In the genomic region with DNA sequence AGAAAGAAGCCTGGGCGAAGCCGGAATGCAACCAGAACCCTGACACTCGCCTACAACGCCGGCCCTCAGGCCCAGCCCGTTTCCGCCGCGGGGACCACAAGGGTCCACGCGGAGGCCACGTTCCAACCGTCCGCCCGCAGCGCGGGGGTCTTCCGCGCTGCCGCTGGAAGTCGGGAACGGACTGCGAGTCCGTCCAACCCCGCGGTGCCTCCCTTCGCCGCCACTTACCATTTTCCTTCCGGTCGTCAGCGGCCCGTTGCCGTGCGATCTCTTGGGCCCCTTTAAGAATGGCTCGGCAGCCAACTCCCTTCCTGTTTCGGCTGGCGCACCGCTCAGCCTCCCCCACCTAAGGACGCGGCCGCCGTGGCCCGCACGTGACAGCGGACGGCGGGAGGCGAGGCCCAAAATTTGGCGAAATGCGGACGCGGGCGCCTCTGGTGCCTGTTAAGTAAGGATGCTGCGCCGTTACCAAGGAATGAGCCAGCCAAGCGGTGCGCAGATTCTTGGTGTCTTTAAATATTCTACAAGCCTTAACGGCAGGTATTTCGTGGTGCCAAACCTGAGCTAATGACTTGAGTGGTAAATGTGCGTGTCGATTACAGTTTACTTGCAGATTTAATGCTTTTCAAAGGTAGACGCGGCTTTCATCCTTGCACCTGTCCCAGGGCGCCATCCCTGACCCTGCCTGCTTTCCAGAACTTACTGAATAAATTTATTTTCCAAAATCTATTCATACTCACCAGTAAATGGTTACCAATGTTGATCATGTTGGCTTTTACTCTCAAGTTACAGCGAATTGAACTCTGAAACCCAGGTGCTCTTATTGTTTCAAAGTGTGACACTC, we compare ENCODE assay signal across 8 mouse cellular contexts. TPM values are rescaled to one million over a fixed set of nuclear protein-coding genes. Genes with fewer than 3 reads are reported as not detected.
DNase-seq lines count a peak whose midpoint lies in the region; ATAC-seq lines count a peak whose summit lies in the region.

A gene (minus strand): TSS at position 370 of the 844 bp plus-strand sequence.

- DNase-seq in adrenal gland, adult (ENCODE audit: inconsistent age in 2 of 2, low spot score in 1 of 2), result peak; percentile 97 to 99
- peak; percentile 94 for DNase-seq in embryo, embryonic 10.5 days (ENCODE audit: low spot score)
- DNase-seq in gastrocnemius, postnatal 14 days, result peak; percentile 96
- peak; percentile 97 for DNase-seq in left cerebral cortex, postnatal 14 days (ENCODE audit: low spot score in 2 of 2)
- DNase-seq in mesoderm, embryonic 11.5 days (ENCODE audit: low read depth, low spot score), result peak; percentile 92
- DNase-seq in right cerebral cortex, postnatal 36 days (ENCODE audit: low spot score in 2 of 2), result peak; percentile 95 to 96
- DNase-seq in yolk sac, embryonic 10.5 days (ENCODE audit: low spot score), result peak; percentile 91

- intact Hi-C loops in gastrocnemius, postnatal 14 days (cut with DNase I; ENCODE audit: low total_unique reads), result no loop called here
- intact Hi-C loops in left cerebral cortex, postnatal 14 days (cut with DNase I), result no loop called here

- ATAC-seq in inflammation-experienced regulatory T-cells, adult 6 months, result peak; percentile 89

RNA-seq across cellular contexts. Expression of the gene that starts here (rescaled TPM):
- total RNA-seq in gastrocnemius, postnatal 14 days (2021), result 10 to 100 TPM; 24.7 to 27.9 TPM
- 100 to 1,000 TPM in 1 of 3 experiments, 10 to 100 TPM in 2; 93.1 to 115 (median 98.6) TPM for polyA plus RNA-seq in inflammation-experienced regulatory T-cells, adult 6 months (2017; shearing (Covaris generic))
- total RNA-seq in left cerebral cortex, postnatal 14 days (2021), result 100 to 1,000 TPM; 159 to 160 TPM

Comparison
In these comparisons a context has a peak if more than half of its experiments do, and no peak if none do; other contexts are left out.
1. Peak in every context shown above with its lines: DNase-seq and ATAC-seq.
2. RNA of the gene that starts here (total RNA-seq): 159 to 160 TPM in left cerebral cortex, postnatal 14 days; 24.7 to 27.9 TPM in gastrocnemius, postnatal 14 days; every median in the first group is over 4 times any median in the second.